9 mouse cellular contexts compared by ENCODE assay signal in the genomic region with DNA sequence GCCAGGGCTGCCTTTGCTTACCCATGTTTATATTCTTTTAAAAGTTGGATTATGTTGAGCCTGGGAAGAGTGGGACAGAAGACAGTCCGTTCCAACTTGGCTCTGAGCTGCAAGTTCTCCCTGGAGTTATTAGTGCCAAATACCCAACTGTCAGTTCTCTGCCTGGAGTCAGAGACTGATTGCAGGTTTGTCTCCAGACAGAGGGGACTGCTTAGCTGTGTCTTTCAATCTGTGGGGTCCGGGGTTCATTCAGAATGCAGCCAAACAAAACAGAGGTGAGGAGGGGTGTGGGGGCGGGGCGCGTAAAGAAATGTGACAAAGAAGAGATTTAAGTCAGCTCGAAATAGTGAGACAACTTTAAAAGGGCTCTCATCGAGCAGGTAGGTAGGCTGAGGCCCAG. TPM values are rescaled to one million over a fixed set of nuclear protein-coding genes. Genes with fewer than 3 reads are reported as not detected.
DNase-seq lines count a peak whose midpoint lies in the region; ATAC-seq and TF ChIP-seq lines count a peak whose summit lies in the region.
"Had no signal": no experiment of that assay in that cellular context is flagged by ENCODE, and none has a peak within 500 bp of the region (broad histone marks: within the 10 kb centered on the region; RNA-seq: fewer than 3 reads in every experiment).

No protein-coding gene starts in this region.

- TF ChIP-seq POLR2A in testis, adult 2 months (IDR thresholded peaks at IDR 0.05; ENCODE audit: control insufficient read depth, low read depth, low read length), result no peak
- no peak for TF ChIP-seq POLR2A in limb, embryonic 14.5 days (IDR thresholded peaks at IDR 0.05; ENCODE audit: borderline replicate concordance, extremely low read depth, insufficient read depth, insufficient read length)

- H3K4me2 ChIP-seq in limb, embryonic 14.5 days (replicated peaks; ENCODE audit: low read depth, low read length, severe bottlenecking), result peak overlapping the region; percentile 56

- TF ChIP-seq CTCF in testis, adult 2 months (IDR thresholded peaks at IDR 0.05; ENCODE audit: control insufficient read depth, insufficient read depth, insufficient replicate concordance, low read depth, low read length), result no peak

- H3K27me3 ChIP-seq in testis, adult 2 months (ENCODE audit: control insufficient read depth, insufficient read depth, low read length), result no peaks in the 10 kb centered on the region
- H3K27me3 ChIP-seq in limb, embryonic 14.5 days (ENCODE audit: control insufficient read depth, insufficient read depth, low read length), result no peaks in the 10 kb centered on the region

- peaks cover 8% of the 10 kb centered on the region for H3K4me1 ChIP-seq in testis, adult 2 months (ENCODE audit: control insufficient read depth, insufficient read depth, low read length)
- peaks cover 13% of the 10 kb centered on the region for H3K4me1 ChIP-seq in limb, embryonic 14.5 days (ENCODE audit: control insufficient read depth, insufficient read depth, low read length)

- WGBS in limb, embryonic 14.5 days, result 3% methylated on average over 7 of the region's 7 CpGs

- peak overlapping the region; percentile 94 for H3K4me3 ChIP-seq in testis, adult 2 months (ENCODE audit: control insufficient read depth, low read depth, low read length)
- H3K4me3 ChIP-seq in limb, embryonic 14.5 days (replicated peaks; ENCODE audit: low read length), result peak overlapping the region; percentile 79

- DNase-seq in cerebellum, adult 11-12 months, result peak; percentile 29
- DNase-seq in cerebellum, adult 11 months, result no peak
- no peak for DNase-seq in testis, postnatal 14 days (ENCODE audit: low spot score)
- DNase-seq in limb, embryonic 14.5 days (ENCODE audit: low spot score), result no peak
- DNase-seq in right cerebral cortex, adult 2 months (ENCODE audit: low spot score in 2 of 2), result no peak
- no peak for DNase-seq in gastrocnemius, adult 8-10 months (ENCODE audit: low spot score in 2 of 2)
- DNase-seq in layer of hippocampus, adult 9-10 months (ENCODE audit: low spot score), result no peak

- no peaks in the 10 kb centered on the region for H3K9me3 ChIP-seq in limb, embryonic 14.5 days (ENCODE audit: control insufficient read depth, low read length)

- peak overlapping the region; percentile 83 for H3K27ac ChIP-seq in testis, adult 2 months (ENCODE audit: control insufficient read depth, insufficient read depth, low read depth, low read length)
- H3K27ac ChIP-seq in limb, embryonic 14.5 days (replicated peaks; ENCODE audit: low read depth, low read length), result peak overlapping the region; percentile 82

- peak overlapping the region; percentile 73 for H3K9ac ChIP-seq in limb, embryonic 14.5 days (ENCODE audit: low read depth, low read length, severe bottlenecking)

- ATAC-seq in limb, embryonic 14.5 days (ENCODE audit: low FRiP score, low read depth), result peak; percentile 25

- no peaks in the 10 kb centered on the region for H3K36me3 ChIP-seq in testis, adult 2 months (ENCODE audit: control insufficient read depth, insufficient read depth, low read length)
- H3K36me3 ChIP-seq in limb, embryonic 14.5 days (ENCODE audit: control insufficient read depth, insufficient read depth, low read length), result peaks cover 22% of the 10 kb centered on the region

RNA-seq across cellular contexts. Expression of a gene that starts 1.7 kb away (rescaled TPM):
- 5.9 and 7.0 TPM in 2 replicates for polyA plus RNA-seq in testis, adult 2 months (2012; rRNA removed)
- polyA plus RNA-seq in limb, embryonic 14.5 days (2012; rRNA removed), result 7.6 and 9.0 TPM in 2 replicates
- 12.6 and 15.0 TPM in 2 replicates for polyA plus RNA-seq in limb, embryonic 14.5 days (2014; fragmentation: Nextera tagmentation; extraction: Ambion mirVana)
- total RNA-seq in gastrocnemius, adult 8-10 months (2022), result 1 to 10 TPM in 3 of 4 experiments, under 1 TPM in 1; 0.40 to 1.8 (median 1.3) TPM

RNA-seq across cellular contexts. Expression of a gene that starts 18.2 kb away (rescaled TPM):
- polyA plus RNA-seq in testis, adult 2 months (2012; rRNA removed), result 57.5 and 64.0 TPM in 2 replicates
- polyA plus RNA-seq in limb, embryonic 14.5 days (2012; rRNA removed), result 57.3 and 66.7 TPM in 2 replicates
- 90.2 and 97.8 TPM in 2 replicates for polyA plus RNA-seq in limb, embryonic 14.5 days (2014; fragmentation: Nextera tagmentation; extraction: Ambion mirVana)
- total RNA-seq in gastrocnemius, adult 8-10 months (2022), result 10 to 100 TPM; 26.1 to 36.7 (median 30.3) TPM

RNA-seq across cellular contexts. Expression of a gene that starts 21.7 kb away (rescaled TPM):
- 443 and 501 TPM in 2 replicates for polyA plus RNA-seq in testis, adult 2 months (2012; rRNA removed)
- polyA plus RNA-seq in limb, embryonic 14.5 days (2012; rRNA removed), result 7.2 and 7.4 TPM in 2 replicates
- polyA plus RNA-seq in limb, embryonic 14.5 days (2014; fragmentation: Nextera tagmentation; extraction: Ambion mirVana), result 11.7 and 13.3 TPM in 2 replicates
- total RNA-seq in gastrocnemius, adult 8-10 months (2022), result not detected

RNA-seq across cellular contexts. Expression of a gene that starts 23.3 kb away (rescaled TPM):
- polyA plus RNA-seq in testis, adult 2 months (2012; rRNA removed), result 44.8 and 47.1 TPM in 2 replicates
- 39.8 and 51.4 TPM in 2 replicates for polyA plus RNA-seq in limb, embryonic 14.5 days (2012; rRNA removed)
- 77.9 and 80.2 TPM in 2 replicates for polyA plus RNA-seq in limb, embryonic 14.5 days (2014; fragmentation: Nextera tagmentation; extraction: Ambion mirVana)
- total RNA-seq in gastrocnemius, adult 8-10 months (2022), result 10 to 100 TPM; 14.1 to 18.1 (median 15.1) TPM

RNA-seq across cellular contexts. Expression of a gene that starts 23.6 kb away (rescaled TPM):
- 9.8 and 10.4 TPM in 2 replicates for polyA plus RNA-seq in testis, adult 2 months (2012; rRNA removed)
- 0.35 and 0.51 TPM in 2 replicates for polyA plus RNA-seq in limb, embryonic 14.5 days (2012; rRNA removed)
- 0.14 and 0.54 TPM in 2 replicates for polyA plus RNA-seq in limb, embryonic 14.5 days (2014; fragmentation: Nextera tagmentation; extraction: Ambion mirVana)
- total RNA-seq in gastrocnemius, adult 8-10 months (2022), result not detected
- total RNA-seq: heart, adult 18-20 months had no signal

Comparison
In these comparisons a context has a peak if more than half of its experiments do, and no peak if none do; other contexts are left out.
1. RNA of a gene that starts 21.7 kb away (polyA plus RNA-seq): 443 to 501 TPM in testis, adult 2 months; 7.2 to 13.3 TPM in limb, embryonic 14.5 days; every median in the first group is over 10 times any median in the second.